Mouse (Mus musculus) liver, embryonic 15.5 days (tissue): ENCODE data around the gene Wdr86. TPM values are rescaled to one million over a fixed set of nuclear protein-coding genes. Genes with fewer than 3 reads are reported as not detected.

ENCODE experiments used
- ATAC-seq: fragments of 200-750 bp; cut with Nextera tagmentation; 2 replicates; pipeline ENCODE4 v1.8.0; 2017; ENCODE audit warnings: moderate number of reproducible peaks, mild to moderate bottlenecking, moderate library complexity; ENCODE audit not compliant: insufficient read depth
- H3K27ac ChIP-seq: fragments of 300-500 bp; sonication (generic); replicated peaks from 2 replicates; pipeline ENCODE4 v1.5.1; 2015; ENCODE audit warnings: mild to moderate bottlenecking, inconsistent platforms
- H3K27me3 ChIP-seq: fragments of 300-500 bp; sonication (generic); 2 replicates; pipeline ENCODE4 v1.6.1; 2015; ENCODE audit warnings: mild to moderate bottlenecking, inconsistent platforms
- H3K36me3 ChIP-seq: fragments of 300-500 bp; sonication (generic); replicated peaks from 2 replicates; pipeline ENCODE4 v1.6.1; 2015; ENCODE audit warnings: moderate library complexity, mild to moderate bottlenecking, inconsistent platforms
- H3K4me1 ChIP-seq: fragments of 300-500 bp; sonication (generic); replicated peaks from 2 replicates; pipeline ENCODE4 v1.6.1; 2015; ENCODE audit warnings: inconsistent platforms
- H3K4me2 ChIP-seq: fragments of 300-500 bp; sonication (generic); 2 replicates; pipeline ENCODE4 v1.6.1; 2015; ENCODE audit warnings: moderate library complexity, mild to moderate bottlenecking, inconsistent platforms
- H3K4me3 ChIP-seq: fragments of 300-500 bp; sonication (generic); replicated peaks from 2 replicates; pipeline ENCODE4 v1.5.1; 2015; ENCODE audit warnings: mild to moderate bottlenecking, inconsistent platforms
- H3K9ac ChIP-seq: fragments of 300-500 bp; sonication (generic); 2 replicates; pipeline ENCODE4 v1.6.1; 2015; ENCODE audit warnings: moderate library complexity, mild to moderate bottlenecking, inconsistent platforms
- H3K9me3 ChIP-seq: fragments of 300-500 bp; sonication (generic); replicated peaks from 2 replicates; pipeline ENCODE4 v1.6.1; 2016; ENCODE audit warnings: inconsistent platforms
- WGBS: fragments of 180-500 bp; shearing (Covaris S2); methylation state at CpG from one replicate; pipeline ENCODE4 v1.1.7; 2015; ENCODE audit warnings: mixed read lengths; ENCODE audit not compliant: insufficient replicate concordance; 5-methylcytosine and 5-hydroxymethylcytosine counted together
- polyA plus RNA-seq: library from polyadenylated mRNA; unstranded; fragments of >200 nt; fragmentation: Nextera tagmentation; extraction: Ambion mirVana; gene quantifications from 2 replicates; pipeline ENCODE4 v1.2.1, GENCODE M21; 2015

Wdr86 gene
- polyA plus RNA-seq, 1 experiment from 2014 or later, result 1.1 TPM

- Histone ChIP-seq H3K4me1 (peaks cover 20% of the 10 kb centered on the region), H3K36me3 (no peaks in the 10 kb centered on the region), H3K27ac (peak overlapping the region; percentile 71), H3K9ac (peak overlapping the region; percentile 50; the same call in 1 of the 2 replicates), H3K4me2 (peak overlapping the region; percentile 88), H3K4me3 (peak overlapping the region; percentile 60), H3K27me3 (peaks cover 25% of the 10 kb centered on the region), H3K9me3 (no peaks in the 10 kb centered on the region)
- peak; percentile 72 for ATAC-seq
- 2% methylated on average over 57 of the region's 59 CpGs for WGBS
These were observed 20.1 kb upstream of the Wdr86 start for GRCm38 (mm10) chr5:24750321-24751304.

GRCm38 (mm10) chr5:24749731-24750130 is 19.2 kb upstream of the Wdr86 start:
- H3K9ac ChIP-seq, result no peak overlapping the region
- peaks cover 20% of the 10 kb centered on the region for H3K4me1 ChIP-seq
- peaks cover 25% of the 10 kb centered on the region for H3K27me3 ChIP-seq
- H3K36me3 ChIP-seq, result no peaks in the 10 kb centered on the region
- 0 out of 2 replicates have a peak overlapping the region, but pooled peaks have one; percentile 60 for H3K4me3 ChIP-seq
- no peaks in the 10 kb centered on the region for H3K9me3 ChIP-seq
- no peak for ATAC-seq
- no peak overlapping the region for H3K27ac ChIP-seq
- H3K4me2 ChIP-seq, result peak overlapping the region; percentile 88; the same call in 1 of the 2 replicates
- 65% methylated on average over 5 of the region's 5 CpGs for WGBS

GRCm38 (mm10) chr5:24747533-24747932 is 17.0 kb upstream of the Wdr86 start:
- no peak overlapping the region for H3K9ac ChIP-seq
- WGBS, result 21% methylated on average over 6 of the region's 6 CpGs
- H3K4me2 ChIP-seq, result no peak overlapping the region

DNA sequence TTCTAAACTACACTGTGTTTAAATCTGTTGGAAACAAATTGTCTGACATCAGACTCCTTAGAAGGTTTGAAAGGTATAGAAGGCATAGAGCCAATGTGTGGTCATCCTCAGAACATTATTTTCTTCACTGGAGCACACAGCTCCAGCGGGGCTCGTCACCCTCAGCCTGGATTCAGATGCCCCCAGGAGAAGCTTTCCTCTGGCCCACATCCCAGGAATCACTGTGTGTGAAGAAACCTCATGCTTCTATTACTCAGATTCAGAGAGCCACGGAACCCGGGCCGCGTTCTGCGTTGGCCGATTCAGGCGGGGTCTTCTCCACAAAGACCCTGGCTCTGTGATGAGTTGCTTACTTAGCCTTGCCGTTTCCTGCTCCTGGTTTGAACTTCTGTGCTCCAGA is 13.4 kb upstream of the Wdr86 start:
- no peak overlapping the region for H3K9ac ChIP-seq
- WGBS, result 88% methylated on average over 10 of the region's 10 CpGs
- no peak overlapping the region for H3K4me3 ChIP-seq
- no peak overlapping the region for H3K27ac ChIP-seq
- ATAC-seq, result no peak
- no peaks in the 10 kb centered on the region for H3K36me3 ChIP-seq
- H3K4me2 ChIP-seq, result no peak overlapping the region
- no peaks in the 10 kb centered on the region for H3K9me3 ChIP-seq
- H3K4me1 ChIP-seq, result peaks cover 6% of the 10 kb centered on the region
- no peaks in the 10 kb centered on the region; the same call in 1 of the 2 replicates for H3K27me3 ChIP-seq

More at GRCm38 (mm10) chr5:24747533-24747932, 17.0 kb upstream of the Wdr86 start:
- Histone ChIP-seq H3K27ac (no peak overlapping the region), H3K36me3 (no peaks in the 10 kb centered on the region), H3K4me1 (peaks cover 20% of the 10 kb centered on the region), H3K27me3 (peaks cover 18% of the 10 kb centered on the region), H3K9me3 (no peaks in the 10 kb centered on the region), H3K4me3 (no peak overlapping the region)
- no peak for ATAC-seq

DNA sequence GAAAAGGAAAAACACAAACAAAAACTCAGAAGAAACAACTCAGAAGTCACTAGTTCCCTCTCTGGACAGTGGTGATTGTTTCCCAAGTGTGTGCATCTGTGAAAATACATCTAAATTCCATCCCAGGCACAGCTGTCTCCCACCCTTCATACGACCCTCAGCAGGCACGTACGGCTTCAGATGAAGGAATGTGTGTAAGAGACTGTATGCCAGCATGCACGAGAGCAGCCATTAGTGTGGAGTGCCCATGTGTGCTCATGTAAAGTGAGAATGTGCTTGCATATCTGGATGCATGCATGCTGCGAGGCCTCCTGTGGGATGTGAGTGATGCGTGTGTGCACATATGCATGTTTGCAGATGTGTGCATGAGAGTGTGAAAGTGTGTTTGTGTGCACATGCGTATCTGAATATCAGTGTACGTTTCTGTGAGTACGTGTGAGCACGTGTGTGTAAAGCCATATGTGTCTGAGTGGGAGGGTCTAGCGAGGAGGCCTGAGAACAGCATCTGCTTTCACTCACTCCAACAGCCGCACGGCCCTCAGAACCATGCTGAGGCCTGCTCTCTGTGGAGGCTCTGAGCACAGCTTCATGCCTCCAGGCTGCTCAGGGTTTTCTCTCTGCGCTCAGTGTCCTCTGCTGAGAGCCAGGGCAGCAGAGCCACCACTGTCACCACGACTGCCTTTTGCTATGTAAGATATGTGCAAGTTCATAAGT is 10.8 kb upstream of the Wdr86 start:
- Histone ChIP-seq H3K27ac (no peak overlapping the region), H3K4me2 (no peak overlapping the region), H3K36me3 (no peaks in the 10 kb centered on the region), H3K4me3 (no peak overlapping the region), H3K9ac (no peak overlapping the region), H3K4me1 (peaks cover 14% of the 10 kb centered on the region), H3K9me3 (no peaks in the 10 kb centered on the region), H3K27me3 (no peaks in the 10 kb centered on the region)
- ATAC-seq, result no peak
- WGBS, result 70% methylated on average over 15 of the region's 15 CpGs

DNA sequence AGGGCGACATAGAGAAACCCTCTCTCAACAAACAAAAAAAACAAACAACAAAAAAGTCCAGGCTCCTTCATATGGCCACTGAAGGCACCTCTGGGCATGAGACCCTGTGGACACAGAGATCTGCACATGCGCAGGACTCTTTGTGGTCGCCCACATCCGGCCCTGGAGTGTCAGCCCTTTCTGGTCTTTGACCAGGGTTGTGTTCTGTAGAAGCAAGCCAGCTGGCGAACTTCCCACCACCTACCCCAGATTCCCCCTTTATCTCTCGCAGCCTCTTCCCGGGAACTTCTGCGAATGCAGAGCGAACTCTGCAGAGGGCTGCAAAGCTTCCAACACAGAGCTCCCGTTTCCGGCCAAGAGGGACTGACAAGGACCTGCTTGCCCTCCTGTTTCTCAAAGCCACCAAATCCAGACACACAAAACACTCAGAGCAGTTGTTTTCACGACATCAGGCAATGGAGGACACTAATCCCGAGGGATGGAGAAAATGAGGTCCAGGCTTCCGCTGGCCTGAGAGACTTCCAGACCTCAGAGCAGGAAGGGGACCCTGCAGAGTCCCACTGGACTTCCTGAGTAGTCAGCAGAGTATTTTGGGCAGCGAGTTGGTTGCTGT is 8.7 kb upstream of the Wdr86 start:
- no peak overlapping the region for H3K9ac ChIP-seq
- H3K36me3 ChIP-seq, result no peaks in the 10 kb centered on the region
- H3K4me1 ChIP-seq, result peaks cover 14% of the 10 kb centered on the region
- H3K4me2 ChIP-seq, result peak overlapping the region; percentile 33
- H3K9me3 ChIP-seq, result no peaks in the 10 kb centered on the region
- no peak overlapping the region for H3K4me3 ChIP-seq
- H3K27ac ChIP-seq, result no peak overlapping the region; the same call in 1 of the 2 replicates
- ATAC-seq, result no peak; the same call in 1 of the 2 replicates
- no peaks in the 10 kb centered on the region for H3K27me3 ChIP-seq
- 9% methylated on average over 15 of the region's 15 CpGs for WGBS

GRCm38 (mm10) chr5:24738517-24738916 is 8.0 kb upstream of the Wdr86 start:
- Histone ChIP-seq H3K4me1 (peaks cover 20% of the 10 kb centered on the region), H3K4me2 (no peak overlapping the region), H3K9me3 (no peaks in the 10 kb centered on the region), H3K27ac (no peak overlapping the region), H3K9ac (no peak overlapping the region), H3K27me3 (no peaks in the 10 kb centered on the region), H3K36me3 (no peaks in the 10 kb centered on the region), H3K4me3 (no peak overlapping the region)
- ATAC-seq, result peak; percentile 22; the same call in 1 of the 2 replicates
- WGBS, result 35% methylated on average over 1 of the region's 1 CpGs

DNA sequence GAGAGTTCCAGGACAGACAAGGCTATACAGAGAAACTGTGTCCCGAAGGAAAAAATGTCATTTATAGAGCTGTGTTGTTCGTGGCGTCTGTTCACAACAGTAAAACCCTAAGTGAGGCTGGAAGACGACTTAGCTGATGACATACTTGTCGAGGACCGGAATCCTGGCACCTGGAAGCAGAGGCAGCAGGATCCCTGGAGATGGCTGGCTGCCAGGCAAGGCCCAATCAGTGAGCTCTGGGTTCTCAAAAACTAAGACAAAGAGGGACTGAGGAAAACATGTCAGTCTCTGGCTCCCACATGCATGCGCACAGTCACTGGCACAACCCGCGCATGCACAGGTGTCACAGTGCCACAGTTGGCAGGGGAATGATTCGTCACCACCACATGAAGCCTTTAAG is 7.1 kb upstream of the Wdr86 start:
- 76% methylated on average over 10 of the region's 10 CpGs for WGBS
- no peaks in the 10 kb centered on the region for H3K36me3 ChIP-seq

DNA sequence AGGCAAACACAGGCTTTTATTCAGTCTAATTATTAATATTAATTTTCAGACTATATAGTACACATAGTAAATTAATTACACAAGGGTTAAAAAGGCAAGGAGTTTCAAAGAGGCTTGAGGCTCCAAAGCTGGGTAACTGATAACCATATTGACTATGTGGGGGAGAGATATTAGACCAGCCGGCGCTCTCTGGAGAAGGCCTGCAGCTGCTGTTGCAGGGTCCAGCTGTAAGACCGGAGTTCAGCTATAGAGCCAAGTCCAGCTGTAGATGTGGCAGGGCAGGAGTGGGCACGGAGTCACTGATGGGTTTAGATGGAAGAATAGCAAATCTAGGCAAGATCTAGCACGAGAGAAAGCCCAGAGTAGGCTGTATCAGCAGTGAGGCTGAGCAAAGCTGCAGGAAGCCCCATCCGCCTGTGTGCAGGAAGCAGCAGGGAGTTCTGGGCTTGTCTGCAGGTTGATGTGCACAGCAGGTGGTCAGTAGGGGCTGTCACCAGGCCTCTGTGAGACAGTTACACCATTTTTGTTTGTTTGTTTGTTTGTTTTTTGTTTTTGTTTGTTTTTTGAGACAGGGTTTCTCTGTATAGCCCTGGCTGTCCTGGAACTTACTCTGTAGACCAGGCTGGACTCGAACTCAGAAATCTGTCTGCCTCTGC is 3.4 kb upstream of the Wdr86 start:
- ATAC-seq, result no peak
- Histone ChIP-seq H3K9me3 (no peaks in the 10 kb centered on the region), H3K9ac (no peak overlapping the region), H3K4me2 (no peak overlapping the region), H3K4me1 (peaks cover 28% of the 10 kb centered on the region), H3K27ac (no peak overlapping the region), H3K27me3 (peaks cover 37% of the 10 kb centered on the region), H3K36me3 (no peaks in the 10 kb centered on the region), H3K4me3 (no peak overlapping the region)
- WGBS, result 19% methylated on average over 7 of the region's 7 CpGs

More for the DNA sequence above, 7.1 kb upstream of the Wdr86 start:
- Histone ChIP-seq H3K27ac (no peak overlapping the region), H3K9me3 (no peaks in the 10 kb centered on the region), H3K4me1 (peaks cover 26% of the 10 kb centered on the region), H3K9ac (no peak overlapping the region), H3K27me3 (0 out of 2 replicates have a peak, but pooled peaks cover under 1% of the 10 kb centered on the region), H3K4me2 (no peak overlapping the region), H3K4me3 (no peak overlapping the region)
- ATAC-seq, result no peak

- Histone ChIP-seq H3K4me3 (no peak overlapping the region), H3K9ac (no peak overlapping the region), H3K36me3 (no peaks in the 10 kb centered on the region), H3K4me1 (peaks cover 22% of the 10 kb centered on the region; the same call in 1 of the 2 replicates), H3K4me2 (no peak overlapping the region), H3K9me3 (no peaks in the 10 kb centered on the region), H3K27me3 (peaks cover 44% of the 10 kb centered on the region), H3K27ac (no peak overlapping the region)
- 39% methylated on average over 8 of the region's 8 CpGs for WGBS
- no peak for ATAC-seq
These were observed 2.6 kb upstream of the Wdr86 start for GRCm38 (mm10) chr5:24733134-24733533.
